Mouse (Mus musculus) MN1 (cell line): ENCODE data around the gene Gjb6.

Source experiments
- DNase-seq: peaks from one replicate; pipeline ENCODE4 v3.0.0-alpha.2; 2016; ENCODE audit warnings: low spot score

Gene Gjb6

DNA sequence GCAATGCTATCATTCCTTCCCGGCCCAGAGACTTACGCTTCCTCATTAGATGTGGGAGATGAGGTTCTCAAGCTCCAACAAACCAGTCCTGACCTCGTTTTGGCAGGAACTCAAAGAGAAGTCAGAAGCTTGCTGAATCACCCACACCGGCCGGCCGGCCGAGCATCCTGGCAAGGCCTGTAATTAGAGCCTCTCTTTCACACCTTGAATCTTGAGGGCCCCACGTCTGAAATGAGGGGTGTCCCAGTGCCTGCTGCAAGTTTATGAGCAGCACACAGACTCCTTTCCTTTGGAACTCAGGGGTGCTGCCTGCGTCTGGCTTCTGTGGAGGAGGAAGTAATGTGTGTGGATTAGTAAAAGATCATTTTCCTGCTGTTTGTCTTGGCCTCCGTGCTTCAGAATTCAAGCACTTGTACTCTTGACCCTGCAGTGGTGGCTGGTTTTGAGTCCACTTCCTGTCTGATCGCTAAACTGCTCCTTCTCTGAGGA lies 49.2 kb downstream of the Gjb6 start:
- DNase-seq = no peak

DNA sequence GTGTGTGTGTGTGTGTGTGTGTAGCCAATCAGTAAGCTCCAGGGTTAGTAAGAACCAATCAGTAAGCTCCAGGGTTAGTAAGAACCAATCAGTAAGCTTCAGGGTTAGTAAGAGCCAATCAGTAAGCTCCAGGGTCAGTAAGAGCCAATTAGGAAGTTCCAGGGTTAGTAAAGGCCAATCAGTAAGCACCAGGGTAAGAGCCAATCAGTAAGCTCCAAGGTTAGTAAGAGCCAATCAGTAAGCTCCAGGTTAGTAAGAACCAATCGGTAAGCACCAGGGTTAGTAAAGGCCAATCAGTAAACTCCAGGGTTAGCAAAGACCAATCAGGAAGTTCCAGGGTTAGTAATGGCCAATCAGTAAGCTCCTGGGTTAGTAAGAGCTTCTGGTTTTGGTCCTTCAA lies 50.5 kb downstream of the Gjb6 start:
- DNase-seq = no peak

DNA sequence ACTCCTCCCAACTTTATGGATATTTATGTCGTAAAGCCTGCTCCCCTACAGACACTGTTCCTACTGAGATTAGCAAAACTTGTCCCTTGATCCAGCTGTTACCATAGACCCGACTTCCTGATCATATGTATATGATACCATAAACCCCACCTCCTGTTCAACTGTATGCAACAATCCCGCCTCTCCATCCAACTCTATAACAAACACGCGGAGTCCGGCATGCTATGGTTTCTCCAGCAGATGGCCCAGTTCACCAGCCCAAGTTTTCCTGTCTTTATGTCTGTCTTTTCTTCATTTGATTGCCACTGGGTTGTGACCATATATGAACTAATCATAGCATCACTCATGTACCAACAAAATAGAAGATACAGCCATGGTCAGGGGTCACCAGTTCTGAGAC lies 57.9 kb downstream of the Gjb6 start:
- no peak for DNase-seq
